Mouse (Mus musculus) duodenum, adult 2 months (tissue): Measurements from ENCODE around the gene Tomm40l. TPM values are rescaled to one million over a fixed set of nuclear protein-coding genes. Genes with fewer than 3 reads are reported as not detected.

Source experiments
- polyA plus RNA-seq: library from polyadenylated mRNA; depleted of rRNA; stranded (reverse); fragments of >200 nt; gene quantifications from 2 replicates; pipeline ENCODE4 v1.2.3, GENCODE M21; 2012; ENCODE audit warnings: low replicate concordance; rRNA removed

The Tomm40l gene
- 26.9 and 29.4 TPM in 2 replicates for polyA plus RNA-seq

DNA sequence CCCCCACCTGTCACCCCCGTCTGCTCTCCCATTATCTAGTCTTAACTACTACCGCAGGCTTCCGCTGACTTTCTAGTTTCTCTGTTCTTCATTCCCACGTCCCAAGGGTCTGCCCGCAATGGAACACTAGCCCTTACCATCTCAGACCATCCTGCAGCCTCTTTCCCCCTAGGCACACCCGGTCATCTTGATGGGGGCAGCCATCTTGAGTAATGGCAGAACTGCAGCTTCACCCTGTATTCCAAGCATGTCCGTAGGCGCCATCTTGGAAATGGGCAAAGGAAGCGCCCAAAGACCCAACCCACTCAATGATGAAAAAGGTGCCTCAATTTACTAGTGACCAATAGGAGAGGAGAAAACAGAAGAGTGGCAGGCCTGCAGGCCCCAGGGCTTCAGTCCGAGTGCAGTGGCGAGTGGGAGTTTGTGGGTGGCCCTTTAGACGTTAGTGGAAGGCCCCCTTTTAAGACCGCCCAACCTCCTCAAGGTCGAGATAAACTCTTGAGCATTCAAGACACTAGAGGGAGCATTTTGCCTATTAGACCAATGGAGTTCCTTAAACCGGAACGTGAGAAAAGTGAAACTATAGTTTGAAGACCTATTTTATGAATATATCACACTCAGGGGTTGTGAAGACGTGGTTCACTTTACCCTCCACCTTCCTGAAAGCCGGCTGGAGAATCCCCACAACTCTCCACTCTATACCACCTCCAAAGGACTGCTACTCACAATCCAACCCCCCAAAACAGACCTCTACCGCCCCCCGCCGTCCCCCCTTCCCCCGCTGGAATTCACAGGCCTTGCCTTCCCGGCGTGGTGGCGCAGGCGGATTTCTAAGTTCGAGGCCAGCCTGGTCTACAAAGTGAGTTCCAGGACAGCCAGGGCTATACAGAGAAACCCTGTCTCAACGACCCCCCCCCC lies at the start of gene Tomm40l:
Tomm40l (minus strand) TSS at position 277 of the 918 bp plus-strand sequence.

GRCm38 (mm10) chr1:171269848-171270572 lies 47.7 kb upstream of the Tomm40l start, which contains the start of gene B4galt3:
Gene B4galt3, plus strand, starts transcription at chr1:171270328.

DNA sequence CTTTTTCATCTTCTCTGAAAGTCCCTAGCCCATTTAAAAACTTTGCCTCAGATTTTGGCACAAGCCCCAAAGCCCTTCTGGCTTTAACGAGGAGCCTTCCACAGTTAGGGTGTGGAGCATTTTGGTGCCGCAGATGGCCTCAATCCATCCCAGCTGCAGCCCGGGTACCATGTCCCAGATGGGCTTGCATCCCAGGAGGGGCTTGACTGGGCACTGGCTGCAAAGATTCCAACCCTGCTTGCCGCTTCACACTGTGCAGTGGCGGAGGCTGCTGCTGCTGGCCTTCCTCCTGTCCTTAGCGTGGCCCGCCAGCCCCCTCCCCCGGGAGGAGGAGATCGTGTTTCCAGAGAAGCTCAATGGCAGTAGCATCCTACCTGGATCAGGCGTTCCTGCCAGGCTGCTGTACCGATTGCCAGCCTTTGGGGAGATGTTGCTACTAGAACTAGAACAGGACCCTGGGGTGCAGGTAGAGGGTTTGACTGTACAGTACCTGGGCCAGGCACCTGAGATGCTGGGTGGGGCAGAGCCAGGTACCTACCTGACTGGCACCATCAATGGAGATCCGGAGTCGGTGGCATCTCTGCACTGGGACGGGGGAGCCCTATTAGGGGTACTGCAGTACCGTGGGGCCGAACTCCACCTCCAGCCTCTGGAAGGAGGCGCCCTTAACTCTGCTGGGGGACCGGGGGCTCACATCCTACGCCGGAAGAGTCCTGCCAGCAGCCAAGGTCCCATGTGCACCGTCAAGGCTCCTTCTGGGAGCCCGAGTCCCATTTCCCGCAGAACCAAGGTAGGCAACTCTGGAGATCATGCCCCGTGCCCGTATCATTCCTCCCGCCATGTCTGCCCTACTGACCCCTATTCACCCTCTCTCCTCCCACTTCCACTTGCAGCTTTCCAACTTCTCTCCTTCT lies 28.6 kb upstream of the Tomm40l start, which contains the start of gene Ndufs2:
Ndufs2 (minus strand) TSS at position 709 of the 914 bp plus-strand sequence.

DNA sequence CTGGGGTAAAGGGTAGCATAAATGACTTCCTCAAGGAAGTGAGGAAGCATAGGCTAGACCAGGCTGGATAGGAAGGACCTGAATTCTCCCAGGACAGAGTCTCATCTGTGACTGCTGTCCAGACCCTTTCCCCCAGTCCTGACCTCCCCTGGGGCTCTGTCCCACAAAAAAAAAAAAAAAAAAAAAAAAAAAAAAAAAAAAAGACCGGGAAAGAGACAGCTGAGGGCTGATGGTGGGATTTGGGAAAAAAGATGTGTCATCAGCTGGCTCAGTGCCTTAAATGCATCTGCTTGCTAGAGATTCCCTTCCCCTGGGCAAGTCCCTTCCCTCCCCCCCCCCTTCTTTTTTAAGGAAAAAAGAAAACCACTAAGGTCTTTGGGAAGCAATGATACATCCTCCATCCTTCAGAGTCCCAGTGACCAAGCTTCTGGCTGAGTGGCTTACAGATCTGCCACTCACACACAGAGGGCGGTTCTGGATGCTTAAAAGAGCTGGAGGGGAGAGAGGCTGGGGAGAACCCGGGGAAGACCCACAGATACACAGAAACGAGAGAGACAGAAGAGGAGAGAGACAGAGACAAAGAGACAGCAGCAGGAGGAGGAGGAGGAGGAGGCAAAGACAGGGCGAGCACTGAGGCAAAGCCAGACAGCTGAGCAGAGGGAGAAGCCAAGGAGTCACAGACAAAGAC lies 27.7 kb upstream of the Tomm40l start, which contains the start of gene Adamts4:
Adamts4 (plus strand) TSS at position 509 of the 688 bp plus-strand sequence.

DNA sequence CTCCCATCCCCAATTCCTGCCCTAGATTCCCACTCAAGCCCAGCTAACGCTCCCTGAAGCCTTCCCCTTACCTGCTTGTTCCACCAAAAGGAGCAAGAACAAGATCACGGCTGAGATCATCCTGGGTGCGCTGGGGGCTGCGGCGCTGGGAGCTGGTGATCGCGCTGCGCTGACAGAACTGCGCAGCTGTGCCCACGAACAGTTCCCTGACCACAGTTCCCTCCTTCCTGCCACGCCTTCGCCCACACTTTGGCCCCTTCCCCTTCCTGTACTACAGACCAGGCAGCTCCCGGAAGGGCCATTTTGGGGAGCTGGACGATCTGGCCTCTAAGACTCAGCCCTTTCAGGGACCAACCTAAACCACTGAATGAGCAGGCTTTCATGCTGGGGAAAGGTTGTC lies 11.8 kb upstream of the Tomm40l start, which contains the start of gene Fcer1g:
Fcer1g (minus strand) TSS at position 240 of the 400 bp plus-strand sequence.

DNA sequence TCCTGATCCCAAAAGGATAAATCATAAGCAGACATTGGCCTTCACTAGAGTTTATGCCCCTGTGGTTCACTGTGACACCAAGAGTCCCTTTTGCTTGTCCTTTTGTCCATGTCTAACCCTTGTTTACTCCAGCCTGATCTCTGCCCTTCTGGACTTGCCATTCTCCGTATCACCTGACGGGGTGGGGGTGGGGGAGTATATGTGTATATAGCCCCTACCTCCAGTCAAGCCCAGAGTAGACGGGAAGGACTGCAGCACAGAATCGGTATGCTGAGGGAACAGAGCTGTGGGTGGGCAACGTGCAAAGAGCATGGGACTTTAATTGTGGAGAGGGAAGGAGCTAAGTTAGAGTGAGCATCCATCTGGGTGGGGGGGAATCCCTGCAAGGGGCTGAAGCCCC lies 2.5 kb upstream of the Tomm40l start, which contains the start of gene Apoa2:
Apoa2 (plus strand) TSS at position 198 of the 400 bp plus-strand sequence.

DNA sequence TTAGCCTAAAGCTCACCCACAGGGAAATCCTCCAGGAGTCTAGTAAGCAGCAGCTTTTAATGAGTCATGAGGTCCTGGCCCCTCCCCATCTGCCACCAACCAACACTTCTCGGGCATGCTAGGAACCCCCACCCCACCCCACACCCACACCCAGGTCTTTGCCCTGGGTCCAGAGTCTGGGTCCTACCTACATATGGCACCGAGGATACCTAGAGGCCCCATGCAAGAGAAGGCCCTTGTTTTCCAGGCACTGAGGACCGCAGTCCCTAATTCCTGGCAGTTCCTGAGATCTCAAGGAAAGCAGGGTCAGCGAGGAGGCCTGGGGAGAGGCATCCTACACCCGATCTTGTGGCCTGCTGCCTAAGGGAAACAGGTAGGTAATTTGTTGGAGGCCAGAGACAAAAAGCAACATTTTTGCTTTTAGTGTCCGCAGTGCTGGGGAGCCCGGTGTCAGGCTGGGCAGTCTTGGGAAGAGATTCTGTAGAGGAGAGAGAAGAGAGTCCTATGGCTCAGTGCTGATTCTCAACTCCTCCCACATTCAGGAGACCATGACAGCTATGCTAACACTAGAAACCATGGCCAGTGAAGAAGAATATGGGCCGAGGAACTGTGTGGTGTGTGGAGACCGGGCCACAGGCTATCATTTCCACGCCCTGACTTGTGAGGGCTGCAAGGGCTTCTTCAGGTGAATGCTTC lies 8.4 kb downstream of the Tomm40l start, which contains the start of gene Nr1i3:
Nr1i3 (plus strand) TSS at position 170 of the 696 bp plus-strand sequence.

GRCm38 (mm10) chr1:171195887-171196397 lies 26.4 kb downstream of the Tomm40l start, which contains the start of gene Pcp4l1:
Gene Pcp4l1, minus strand, starts transcription at chr1:171196268.

Other genes with a start within 250 kb of the Tomm40l start
- 1.7 and 2.1 TPM in 2 replicates for gene Fcgr2b, start 246.0 kb downstream of the Tomm40l start, polyA plus RNA-seq
- 1.2 and 2.6 TPM in 2 replicates for gene Fcgr4, start 203.6 kb downstream of the Tomm40l start, polyA plus RNA-seq
- gene Fcgr3, start 157.6 kb downstream of the Tomm40l start, polyA plus RNA-seq: 2.3 and 4.7 TPM in 2 replicates
- 0.90 and 4.3 TPM in 2 replicates for gene Cfap126, start 108.6 kb downstream of the Tomm40l start, polyA plus RNA-seq
- gene Sdhc, start 71.9 kb downstream of the Tomm40l start, polyA plus RNA-seq: 189 and 291 TPM in 2 replicates
- 0.25 and 0.82 TPM in 2 replicates for gene Mpz, start 71.8 kb downstream of the Tomm40l start, polyA plus RNA-seq
- gene Pcp4l1, start 26.2 kb downstream of the Tomm40l start, polyA plus RNA-seq: 27.8 and 42.5 TPM in 2 replicates
- gene Nr1i3, start 8.5 kb downstream of the Tomm40l start, polyA plus RNA-seq: 41.3 and 48.7 TPM in 2 replicates
- gene Apoa2, start 2.5 kb upstream of the Tomm40l start, polyA plus RNA-seq: 2.0 and 3.7 TPM in 2 replicates
- gene Fcer1g, start 11.9 kb upstream of the Tomm40l start, polyA plus RNA-seq: 24.2 and 71.8 TPM in 2 replicates
- gene Adamts4, start 27.9 kb upstream of the Tomm40l start, polyA plus RNA-seq: 1.6 and 1.8 TPM in 2 replicates
- 127 and 139 TPM in 2 replicates for gene Ndufs2, start 28.9 kb upstream of the Tomm40l start, polyA plus RNA-seq
- gene B4galt3, start 47.8 kb upstream of the Tomm40l start, polyA plus RNA-seq: 86.3 and 126 TPM in 2 replicates
- gene Ppox, start 58.7 kb upstream of the Tomm40l start, polyA plus RNA-seq: 26.6 and 36.8 TPM in 2 replicates
- 30.2 and 30.4 TPM in 2 replicates for gene Usp21, start 65.5 kb upstream of the Tomm40l start, polyA plus RNA-seq
- 10.2 and 10.3 TPM in 2 replicates for gene Ufc1, start 72.5 kb upstream of the Tomm40l start, polyA plus RNA-seq
- 23.2 and 33.7 TPM in 2 replicates for gene Dedd, start 106.6 kb upstream of the Tomm40l start, polyA plus RNA-seq
- gene Nit1, start 123.1 kb upstream of the Tomm40l start, polyA plus RNA-seq: 60.9 and 66.1 TPM in 2 replicates
- 1.4 and 1.5 TPM in 2 replicates for gene Pfdn2, start 123.2 kb upstream of the Tomm40l start, polyA plus RNA-seq
- gene Klhdc9, start 138.3 kb upstream of the Tomm40l start, polyA plus RNA-seq: 0.37 and 0.47 TPM in 2 replicates
- 0.15 and 1.1 TPM in 2 replicates for gene Nectin4, start 147.6 kb upstream of the Tomm40l start, polyA plus RNA-seq
- gene Arhgap30, start 166.4 kb upstream of the Tomm40l start, polyA plus RNA-seq: 3.3 and 4.2 TPM in 2 replicates
- 58.8 and 75.3 TPM in 2 replicates for gene Usf1, start 188.8 kb upstream of the Tomm40l start, polyA plus RNA-seq
- gene Tstd1, start 196.4 kb upstream of the Tomm40l start, polyA plus RNA-seq: 97.3 and 129 TPM in 2 replicates
- 49.6 and 100 TPM in 2 replicates for gene F11r, start 215.0 kb upstream of the Tomm40l start, polyA plus RNA-seq